Mouse (Mus musculus): Measurements from ENCODE around the gene Clec16a.

Gene Clec16a

DNA sequence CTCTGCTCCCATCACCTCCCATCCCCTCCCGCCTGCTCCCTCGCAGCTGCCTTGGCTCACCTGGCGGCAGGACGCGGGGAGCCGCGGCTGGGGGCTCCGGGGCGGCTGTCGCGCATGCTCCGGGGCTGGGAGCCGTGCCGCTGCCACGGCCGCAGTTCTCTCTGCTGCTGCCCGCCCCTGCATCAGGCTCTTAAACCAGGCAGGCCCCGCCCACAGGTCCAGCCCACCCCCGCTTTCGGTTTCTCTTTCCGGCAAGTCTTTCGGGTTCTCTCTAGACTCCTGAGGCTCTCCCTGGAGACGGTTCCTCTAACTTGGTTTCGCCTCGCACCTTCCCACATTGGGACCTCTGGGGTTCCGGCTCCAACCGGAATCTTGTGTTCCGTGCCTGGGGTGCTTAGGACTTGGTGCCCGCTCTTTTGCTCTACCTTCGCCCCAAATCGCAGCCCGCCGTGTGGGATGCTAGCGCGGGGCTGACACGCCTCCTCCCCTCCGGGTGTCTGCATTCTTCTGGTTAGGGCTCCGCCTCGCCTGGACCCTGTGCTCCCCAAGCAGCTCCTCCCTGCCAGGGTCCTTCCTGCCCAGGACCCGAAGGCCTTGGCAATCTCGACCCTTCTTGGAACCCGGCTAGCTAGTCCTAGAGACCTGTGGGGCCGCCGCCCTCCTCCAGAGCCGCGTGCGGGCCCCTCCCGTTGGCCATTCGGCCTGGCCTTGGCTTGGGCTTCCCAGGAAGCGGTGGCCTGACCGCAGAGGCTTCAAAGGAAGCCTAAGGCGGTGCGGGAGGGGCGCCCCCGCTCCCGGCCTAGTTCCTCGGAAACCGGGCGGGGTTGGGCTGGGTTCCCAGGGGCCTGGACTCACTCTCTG, 240.5 kb downstream of the Clec16a start, which contains the start of gene Socs1:
Socs1 (minus strand) TSS at position 166 of the 861 bp plus-strand sequence.
- DNase-seq (ENCODE audit: low read depth, low spot score), result peak; percentile 98

DNA sequence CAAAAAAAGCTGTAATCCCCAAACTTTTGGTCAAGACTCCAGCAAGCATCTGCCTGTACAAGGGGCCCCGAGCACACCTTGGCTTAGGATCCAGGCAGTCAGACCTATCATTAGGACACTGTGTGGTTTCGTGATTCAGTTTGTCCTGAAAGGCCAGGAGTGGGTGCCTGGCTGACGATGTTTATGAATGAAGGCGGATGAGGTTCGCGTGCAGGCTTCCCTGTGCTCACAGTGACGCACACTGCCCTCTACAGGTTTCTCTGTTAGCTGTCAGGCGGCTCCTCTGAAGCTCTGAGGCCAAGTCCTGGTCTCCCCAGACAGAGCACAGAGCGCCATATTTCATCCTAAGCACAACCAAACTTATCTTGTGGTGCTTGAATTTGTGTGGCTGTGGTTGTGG, 241.1 kb downstream of the Clec16a start:
- peak; percentile 95 for DNase-seq (ENCODE audit: low read depth, low spot score)

DNA sequence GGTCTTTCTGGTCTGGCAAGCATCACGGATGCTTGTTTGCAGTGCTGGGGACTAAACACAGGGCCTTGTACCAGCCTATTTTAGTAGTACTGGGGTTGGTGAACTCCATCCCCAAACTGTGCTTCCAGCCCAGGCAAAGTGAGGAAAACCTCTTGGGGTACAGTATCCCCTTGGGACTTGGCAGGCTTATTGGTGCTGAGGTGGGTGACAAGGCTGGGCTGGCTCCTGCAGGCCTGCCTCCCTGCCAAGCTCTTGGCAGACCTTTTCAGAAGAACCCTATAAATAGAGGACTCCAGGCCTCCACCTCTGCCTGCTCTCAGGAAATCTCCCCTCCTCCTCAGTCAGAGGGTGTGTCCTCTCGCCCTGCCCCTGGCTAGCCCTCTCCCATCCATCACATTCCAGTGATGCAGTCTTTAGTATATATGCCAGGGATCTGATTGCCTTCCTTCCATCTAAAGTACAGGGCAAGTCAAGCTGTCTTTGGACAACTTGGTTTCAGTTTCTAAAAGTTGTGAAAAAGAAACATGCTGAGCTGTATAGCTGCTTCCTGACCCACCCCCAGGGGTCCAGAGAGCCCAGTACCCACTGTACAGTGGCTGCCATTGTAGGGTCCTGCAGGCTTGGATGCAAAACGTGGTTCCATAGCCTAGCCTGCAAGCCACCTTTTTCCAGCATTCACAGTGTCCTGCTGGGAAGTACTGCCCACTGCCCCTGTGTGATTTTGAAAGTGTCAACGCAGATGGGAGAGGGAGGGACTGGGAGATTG, 241.8 kb downstream of the Clec16a start:
- DNase-seq (ENCODE audit: low read depth, low spot score), result peak; percentile 28

DNA sequence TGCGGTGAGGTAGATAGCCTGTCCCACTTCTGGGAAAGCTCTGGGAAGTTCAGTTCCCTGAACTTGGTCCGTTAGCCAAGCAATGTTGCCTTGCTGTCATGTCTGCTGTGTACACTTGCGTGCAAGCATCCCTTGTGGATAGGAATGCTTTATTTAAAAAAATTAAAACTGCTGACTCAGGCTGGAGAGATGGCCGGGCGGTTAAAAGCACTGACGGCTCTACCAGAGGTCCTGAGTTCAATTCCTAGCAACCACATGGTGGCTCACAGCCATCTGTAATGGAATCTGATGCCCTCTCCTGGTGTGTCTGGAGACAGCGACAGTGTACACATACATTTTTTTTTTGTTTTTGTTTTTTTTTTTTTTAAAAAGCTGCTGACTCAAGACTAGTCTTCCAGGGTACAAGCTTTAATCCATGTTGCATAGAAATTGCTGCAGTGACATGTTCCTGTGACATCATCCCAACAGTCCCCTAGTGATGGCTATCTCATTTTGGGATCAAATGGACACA, 242.5 kb downstream of the Clec16a start:
- DNase-seq (ENCODE audit: low read depth, low spot score), result no peak

DNA sequence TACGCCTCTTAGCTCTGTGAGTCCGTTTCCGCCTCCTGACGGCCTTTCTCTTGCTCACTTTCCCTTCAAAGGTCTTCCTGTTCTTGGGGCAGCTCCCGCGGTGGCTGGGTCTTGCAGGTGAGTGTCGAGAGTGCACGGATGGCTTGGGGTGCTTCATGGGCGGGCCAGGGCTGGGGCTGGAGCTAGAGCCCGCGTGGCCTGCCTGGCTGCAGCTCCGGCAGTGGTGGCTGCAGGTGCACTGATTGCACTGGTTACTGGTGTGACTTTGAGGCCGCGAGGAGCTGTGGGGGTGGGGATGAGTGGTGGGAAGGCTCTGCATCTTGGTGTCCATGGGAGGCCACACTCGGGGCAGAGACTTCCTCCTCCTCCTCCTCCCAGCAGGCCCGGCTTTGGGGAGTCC, 243.1 kb downstream of the Clec16a start, which contains the start of gene Tnp2:
Tnp2 (minus strand) TSS at position 390 of the 400 bp plus-strand sequence.
- DNase-seq (ENCODE audit: low read depth, low spot score), result peak; percentile 63

DNA sequence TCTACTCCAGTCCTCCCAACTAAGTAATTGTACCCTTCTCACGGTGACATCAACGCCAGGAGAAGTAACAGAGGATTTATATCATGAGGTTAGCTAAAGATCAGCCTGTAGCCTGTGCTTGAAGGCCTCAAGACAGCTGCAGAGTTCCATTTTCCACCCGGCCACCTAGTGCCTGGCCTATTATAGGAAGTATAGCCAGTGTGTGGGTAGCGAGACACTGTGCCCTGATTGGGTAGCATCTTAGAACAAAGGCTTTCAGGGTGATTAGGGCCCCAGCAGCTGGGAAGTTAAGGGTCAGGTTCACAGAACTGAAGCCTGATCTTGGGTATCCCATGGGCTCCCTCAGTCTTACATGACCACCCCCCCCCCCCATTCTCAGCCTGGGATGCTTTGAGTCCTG, 243.7 kb downstream of the Clec16a start:
- peak; percentile 56 for DNase-seq (ENCODE audit: low read depth, low spot score)

DNA sequence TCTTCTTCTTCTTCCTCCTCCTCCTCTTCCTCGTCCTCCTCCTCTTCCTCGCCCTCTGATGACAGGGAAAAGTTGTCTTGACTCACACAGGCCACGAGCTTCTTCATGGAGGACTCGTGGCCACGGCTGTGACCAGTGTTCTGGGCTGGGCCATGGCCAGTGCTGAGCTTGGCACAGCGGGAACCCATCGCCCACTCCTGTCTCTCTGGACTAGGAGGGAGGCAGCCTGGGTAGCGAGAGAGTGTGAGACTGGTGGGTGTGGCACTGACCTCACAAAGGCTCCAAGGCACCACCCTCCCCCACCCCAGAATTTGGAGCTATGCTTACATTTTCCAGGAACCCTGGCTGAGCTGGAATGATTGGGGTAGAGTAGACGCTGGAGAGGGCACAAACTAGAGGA, 245.6 kb downstream of the Clec16a start, which contains the start of gene Prm3:
Prm3 (minus strand) TSS at position 213 of the 400 bp plus-strand sequence.
- no peak for DNase-seq (ENCODE audit: low read depth, low spot score)
